Mouse (Mus musculus) heart, embryonic 16.5 days (tissue): ENCODE measurements around the gene Tmem139. TPM values are rescaled to one million over a fixed set of nuclear protein-coding genes. Genes with fewer than 3 reads are reported as not detected.

Source experiments
- ATAC-seq: fragments of 200-750 bp; cut with Nextera tagmentation; replicated peaks from 2 replicates; pipeline ENCODE4 v1.8.0; 2017; ENCODE audit warnings: moderate number of reproducible peaks; ENCODE audit not compliant: insufficient read depth, low FRiP score; ENCODE audit errors: extremely low read depth
- H3K27ac ChIP-seq: fragments of 300-500 bp; sonication (generic); 2 replicates; pipeline ENCODE4 v1.5.1; 2014; ENCODE audit warnings: mild to moderate bottlenecking, low read length, control low read depth, moderate library complexity
- H3K27me3 ChIP-seq: fragments of 300-500 bp; sonication (generic); 2 replicates; pipeline ENCODE4 v1.6.1; 2014; ENCODE audit warnings: low read length, mixed read lengths; ENCODE audit not compliant: control insufficient read depth, insufficient read depth
- H3K36me3 ChIP-seq: fragments of 300-500 bp; sonication (generic); 2 replicates; pipeline ENCODE4 v1.6.1; 2014; ENCODE audit not compliant: control insufficient read depth, insufficient read depth
- H3K4me1 ChIP-seq: fragments of 300-500 bp; sonication (generic); 2 replicates; pipeline ENCODE4 v1.6.1; 2014; ENCODE audit warnings: low read length, mixed read lengths; ENCODE audit not compliant: control insufficient read depth, insufficient read depth
- H3K4me2 ChIP-seq: fragments of 300-500 bp; sonication (generic); 2 replicates; pipeline ENCODE4 v1.6.1; 2014; ENCODE audit warnings: low read depth, mild to moderate bottlenecking, control low read depth, low read length
- H3K4me3 ChIP-seq: fragments of 300-500 bp; sonication (generic); 2 replicates; pipeline ENCODE4 v1.5.1; 2014; ENCODE audit warnings: mild to moderate bottlenecking, control low read depth, low read length
- H3K9ac ChIP-seq: fragments of 300-500 bp; sonication (generic); 2 replicates; pipeline ENCODE4 v1.6.1; 2014; ENCODE audit warnings: low read length, control low read depth
- H3K9me3 ChIP-seq: fragments of 300-500 bp; sonication (generic); replicated peaks from 2 replicates; pipeline ENCODE4 v1.6.1; 2016; ENCODE audit warnings: low read length; ENCODE audit not compliant: control insufficient read depth
- WGBS: fragments of 180-500 bp; shearing (Covaris S2); extraction: QIAGEN DNeasy Blood & Tissue Kit; methylation state at CpG from one replicate; pipeline ENCODE4 v1.1.7; 2014; 5-methylcytosine and 5-hydroxymethylcytosine counted together
- polyA plus RNA-seq: library from polyadenylated mRNA; unstranded; fragments of >200 nt; fragmentation: Nextera tagmentation; extraction: Ambion mirVana; gene quantifications from 2 replicates; pipeline ENCODE4 v1.2.1, GENCODE M21; 2015

Tmem139 gene
- polyA plus RNA-seq, 1 experiment from 2014 or later, result 0.20 TPM

DNA sequence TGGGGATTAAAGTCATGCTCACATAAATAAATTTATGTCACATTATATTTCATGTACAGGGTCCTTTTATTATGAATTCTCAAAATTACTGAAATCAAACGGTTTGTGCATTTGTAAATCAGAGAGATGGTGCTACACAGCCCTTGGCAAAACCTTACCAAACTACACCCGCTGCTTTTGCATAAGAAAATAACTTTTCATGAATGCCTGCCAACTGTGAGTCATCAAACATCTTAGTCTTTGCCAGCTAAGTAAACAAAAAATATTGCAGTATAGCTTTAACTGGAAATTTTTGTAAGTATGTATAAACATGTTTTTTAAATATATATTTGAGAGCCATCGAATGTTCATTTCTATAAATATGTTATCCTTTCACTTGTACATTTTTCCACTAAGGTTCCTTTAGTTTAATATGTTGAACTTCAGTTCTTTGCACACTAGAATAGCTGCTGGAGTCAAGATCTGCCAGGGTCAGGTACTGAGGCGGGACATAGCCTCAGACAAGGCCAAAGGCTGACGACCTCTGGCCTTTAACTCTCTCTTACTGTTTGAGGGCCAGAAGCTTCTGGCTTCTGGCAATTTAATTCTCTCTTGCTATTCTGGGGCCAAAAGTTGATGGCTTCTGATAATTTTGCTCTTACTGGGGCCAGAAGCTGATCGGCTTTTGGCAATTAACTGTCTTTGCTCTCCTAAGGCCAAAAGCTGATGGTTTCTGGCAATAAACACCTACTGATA, 20.3 kb upstream of the Tmem139 start:
- 67% methylated on average over 6 of the region's 6 CpGs for WGBS
- Histone ChIP-seq H3K9me3 (no peaks in the 10 kb centered on the region), H3K36me3 (no peaks in the 10 kb centered on the region), H3K27ac (no peak overlapping the region), H3K4me3 (no peak overlapping the region), H3K9ac (no peak overlapping the region), H3K4me1 (0 out of 2 replicates have a peak, but pooled peaks cover 7% of the 10 kb centered on the region), H3K4me2 (no peak overlapping the region), H3K27me3 (no peaks in the 10 kb centered on the region)
- no peak for ATAC-seq

DNA sequence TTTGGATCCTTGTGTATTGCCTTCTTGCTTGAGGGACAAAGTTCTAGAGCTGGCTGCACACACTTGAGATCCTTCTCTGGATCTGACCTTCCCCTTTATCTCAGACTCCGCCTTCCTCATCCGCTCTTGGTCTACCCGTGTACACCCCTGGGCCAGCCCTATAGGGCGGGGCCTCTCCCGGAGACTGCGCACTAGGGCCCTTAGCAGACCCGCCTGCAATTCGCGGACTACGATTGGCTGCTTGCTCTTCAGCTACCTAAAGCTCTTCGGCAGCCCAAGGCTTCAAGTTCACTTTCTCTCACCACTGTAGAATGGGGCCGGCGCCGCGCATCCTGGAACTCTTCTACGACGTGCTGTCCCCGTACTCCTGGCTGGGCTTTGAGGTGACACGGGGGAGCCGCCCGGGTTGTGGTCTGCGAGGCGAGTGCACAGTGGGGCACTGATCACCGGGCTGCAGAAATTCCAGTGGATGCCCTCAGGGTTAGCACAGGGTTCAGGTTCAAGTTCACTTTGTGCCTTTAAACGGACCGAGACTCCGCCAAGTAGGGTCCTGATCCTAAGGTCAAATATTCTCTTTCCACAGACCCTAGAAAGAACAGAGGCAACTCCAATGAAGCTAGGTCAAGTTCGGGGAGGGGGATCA, 15.9 kb upstream of the Tmem139 start, which contains the start of gene Gstk1:
TSS of gene Gstk1 (plus strand) at position 225 of the 643 bp plus-strand sequence.
- ATAC-seq, result peak; percentile 99
- Histone ChIP-seq H3K4me2 (peak within 1 kb of the TSS; percentile 94), H3K27ac (no peak within 1 kb of the TSS), H3K4me3 (peak within 1 kb of the TSS; percentile 64), H3K9me3 (no peaks in the 10 kb centered on the region), H3K36me3 (no peaks in the 10 kb centered on the region), H3K9ac (peak within 1 kb of the TSS; percentile 80), H3K4me1 (0 out of 2 replicates have a peak, but pooled peaks cover 7% of the 10 kb centered on the region), H3K27me3 (no peaks in the 10 kb centered on the region)
- WGBS, result 2% methylated on average over 28 of the region's 28 CpGs

DNA sequence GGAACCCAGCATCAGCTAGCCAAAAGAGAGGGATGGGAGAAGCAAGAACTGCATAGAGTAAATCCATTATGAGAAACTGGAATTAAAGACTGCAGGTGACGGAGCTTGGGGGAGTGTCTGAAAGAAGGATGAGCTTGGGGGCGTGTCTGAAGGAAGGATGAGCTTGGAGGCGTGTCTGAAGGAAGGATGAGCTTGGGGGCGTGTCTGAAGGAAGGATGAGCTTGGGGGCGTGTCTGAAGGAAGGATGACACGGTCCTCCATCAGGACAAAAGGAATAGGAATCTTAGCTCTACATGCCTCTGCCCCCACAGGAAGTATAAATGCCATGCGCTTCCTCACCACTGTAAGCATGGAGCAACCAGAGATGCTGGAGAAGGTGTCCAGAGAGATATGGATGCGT, 14.6 kb upstream of the Tmem139 start:
- no peak overlapping the region for H3K4me2 ChIP-seq
- 0 out of 2 replicates have a peak, but pooled peaks cover 7% of the 10 kb centered on the region for H3K4me1 ChIP-seq
- no peak overlapping the region for H3K9ac ChIP-seq
- 16% methylated on average over 8 of the region's 8 CpGs for WGBS
- H3K4me3 ChIP-seq, result no peak overlapping the region
- H3K36me3 ChIP-seq, result no peaks in the 10 kb centered on the region
- ATAC-seq, result no peak
- no peaks in the 10 kb centered on the region for H3K27me3 ChIP-seq
- H3K27ac ChIP-seq, result no peak overlapping the region
- no peaks in the 10 kb centered on the region for H3K9me3 ChIP-seq

DNA sequence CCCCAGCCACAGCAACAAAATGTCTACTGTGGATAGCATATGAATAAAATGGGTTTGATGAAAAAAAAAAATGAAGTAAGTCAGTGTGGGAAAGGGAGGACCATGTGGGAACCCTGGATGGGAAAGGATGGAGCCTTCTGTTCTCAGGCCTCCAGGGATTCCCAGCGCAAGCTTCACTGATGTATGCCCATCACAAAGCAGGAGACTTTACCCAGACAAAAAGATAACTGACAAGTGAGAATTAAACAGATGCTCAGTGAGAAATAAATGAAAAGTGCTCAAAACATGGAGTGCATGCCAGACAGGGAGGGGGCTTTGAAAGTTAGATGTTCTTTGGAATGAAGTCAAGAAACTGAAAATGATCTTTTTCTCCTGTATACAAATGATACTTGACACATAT, 13.8 kb upstream of the Tmem139 start:
- Histone ChIP-seq H3K4me2 (no peak overlapping the region), H3K27ac (no peak overlapping the region), H3K4me1 (0 out of 2 replicates have a peak, but pooled peaks cover 7% of the 10 kb centered on the region), H3K9ac (no peak overlapping the region), H3K9me3 (no peaks in the 10 kb centered on the region), H3K4me3 (no peak overlapping the region), H3K27me3 (no peaks in the 10 kb centered on the region), H3K36me3 (no peaks in the 10 kb centered on the region)
- no peak for ATAC-seq
- WGBS, result 81% methylated on average over 1 of the region's 1 CpGs

DNA sequence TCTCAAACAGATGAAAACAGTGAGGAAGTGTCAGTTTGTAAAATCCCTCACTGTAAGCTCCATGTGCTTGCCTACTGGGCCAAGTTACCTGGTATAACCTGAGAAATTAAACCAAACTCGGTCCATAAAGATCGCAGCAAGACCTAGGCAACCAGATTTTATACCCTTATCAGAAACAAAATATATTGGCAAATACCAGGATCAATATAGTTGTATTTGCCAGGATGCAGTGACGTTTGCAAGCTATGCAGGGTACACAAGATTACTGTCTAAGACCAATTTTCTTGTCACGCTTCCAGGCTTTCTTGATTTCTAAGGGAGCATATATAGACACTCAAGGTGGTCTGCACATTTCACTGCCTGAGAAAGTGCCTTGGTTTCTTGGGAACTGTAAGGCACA, 10.0 kb upstream of the Tmem139 start:
- Histone ChIP-seq H3K27me3 (no peaks in the 10 kb centered on the region), H3K4me1 (no peaks in the 10 kb centered on the region), H3K36me3 (no peaks in the 10 kb centered on the region), H3K4me3 (no peak overlapping the region), H3K27ac (no peak overlapping the region), H3K4me2 (no peak overlapping the region), H3K9ac (no peak overlapping the region), H3K9me3 (no peaks in the 10 kb centered on the region)
- ATAC-seq, result no peak
- 83% methylated on average over 4 of the region's 4 CpGs for WGBS

DNA sequence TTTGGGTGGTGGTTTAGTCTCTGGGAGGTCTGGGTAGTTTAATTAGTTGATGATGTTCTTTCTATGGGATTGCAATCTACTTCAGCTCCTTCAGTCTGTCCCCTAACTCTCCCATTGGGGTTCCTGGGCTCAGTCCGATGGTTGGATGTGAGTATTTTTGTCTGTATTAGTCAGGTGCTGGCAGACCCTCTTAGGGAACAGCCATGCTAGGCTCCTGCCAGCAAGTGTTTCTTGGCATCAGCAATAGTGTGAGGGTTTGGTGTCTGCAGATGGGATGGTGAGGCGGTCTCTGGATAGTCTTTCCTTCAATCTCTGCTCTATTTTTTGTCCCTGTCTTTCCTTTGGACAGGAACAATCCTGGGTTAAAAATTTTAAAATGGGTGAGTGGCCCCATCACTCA, 8.7 kb upstream of the Tmem139 start:
- Histone ChIP-seq H3K9ac (no peak overlapping the region), H3K4me1 (no peaks in the 10 kb centered on the region), H3K9me3 (no peaks in the 10 kb centered on the region), H3K36me3 (no peaks in the 10 kb centered on the region), H3K27ac (no peak overlapping the region), H3K27me3 (no peaks in the 10 kb centered on the region), H3K4me2 (no peak overlapping the region), H3K4me3 (no peak overlapping the region)
- no peak for ATAC-seq
- 64% methylated on average over 2 of the region's 2 CpGs for WGBS

DNA sequence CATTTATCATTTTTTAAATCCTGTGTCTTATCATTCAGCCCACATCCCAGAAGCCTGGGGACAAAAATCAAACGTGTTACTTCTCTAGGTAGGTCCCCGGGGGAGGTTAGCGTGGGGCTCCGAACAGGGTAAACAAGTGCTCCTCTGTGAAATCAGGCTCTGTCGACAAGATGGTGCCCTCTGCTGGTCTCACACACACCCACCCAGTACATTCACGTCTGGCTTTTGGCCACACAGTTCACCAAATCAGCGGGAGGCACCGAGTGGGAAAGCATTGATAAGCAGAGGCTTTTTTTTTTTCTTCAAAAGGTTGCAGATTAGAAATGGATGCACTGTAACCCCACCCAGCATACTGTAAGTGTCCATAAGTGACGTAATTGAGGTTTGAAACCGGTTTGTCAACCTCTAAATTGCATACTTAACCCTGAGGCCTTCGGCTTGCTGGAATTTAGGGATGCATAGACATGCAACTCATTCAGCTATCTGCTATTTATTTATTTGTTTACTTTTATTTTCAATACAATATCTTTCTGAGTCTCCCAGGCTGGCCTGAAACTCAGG, 4.4 kb upstream of the Tmem139 start:
- no peak overlapping the region for H3K4me2 ChIP-seq
- WGBS, result 17% methylated on average over 11 of the region's 11 CpGs

DNA sequence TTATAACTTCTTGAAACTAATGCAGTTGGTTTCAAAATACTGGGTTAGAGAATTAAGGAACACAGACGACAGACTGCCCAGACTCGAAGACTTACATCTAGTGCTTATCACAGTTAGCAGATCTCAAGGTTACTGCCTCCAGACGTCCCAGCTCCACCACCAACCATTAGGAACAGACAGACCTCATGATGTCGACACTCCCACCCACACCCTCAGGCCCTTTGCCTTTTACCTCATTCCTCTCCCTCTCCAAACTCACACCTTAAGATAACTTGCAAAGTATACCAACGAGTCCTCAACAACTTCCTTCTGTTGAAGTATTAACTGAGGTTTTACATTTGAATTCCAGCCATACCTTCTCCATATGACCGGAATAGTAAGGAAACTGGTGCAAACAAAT, 1.3 kb upstream of the Tmem139 start:
- no peaks in the 10 kb centered on the region for H3K27me3 ChIP-seq
- WGBS, result 37% methylated on average over 6 of the region's 6 CpGs
- H3K4me1 ChIP-seq, result peaks cover 2% of the 10 kb centered on the region; the same call in 1 of the 2 replicates
- H3K9me3 ChIP-seq, result no peaks in the 10 kb centered on the region
- no peak overlapping the region for H3K4me3 ChIP-seq
- H3K27ac ChIP-seq, result no peak overlapping the region
- no peak overlapping the region for H3K9ac ChIP-seq
- no peak for ATAC-seq
- H3K4me2 ChIP-seq, result no peak overlapping the region
- H3K36me3 ChIP-seq, result no peaks in the 10 kb centered on the region

More for the DNA sequence above, 4.4 kb upstream of the Tmem139 start:
- Histone ChIP-seq H3K4me3 (no peak overlapping the region), H3K9ac (no peak overlapping the region), H3K27ac (no peak overlapping the region), H3K9me3 (no peaks in the 10 kb centered on the region), H3K27me3 (no peaks in the 10 kb centered on the region), H3K36me3 (no peaks in the 10 kb centered on the region), H3K4me1 (no peaks in the 10 kb centered on the region)
- peak; percentile 79; the same call in 1 of the 2 replicates for ATAC-seq
